Mouse (Mus musculus) ES-Bruce4 (cell line): ENCODE results near the gene Yju2. TPM values are rescaled to one million over a fixed set of nuclear protein-coding genes. Genes with fewer than 3 reads are reported as not detected.

Experiments
- H3K27ac ChIP-seq: 2 replicates; pipeline ENCODE4 v1.5.1; 2012; ENCODE audit warnings: low read length, inconsistent platforms; ENCODE audit not compliant: insufficient read depth
- H3K27me3 ChIP-seq: 2 replicates; pipeline ENCODE4 v1.6.1; 2012; ENCODE audit warnings: mild to moderate bottlenecking, low read length, inconsistent platforms; ENCODE audit not compliant: control insufficient read depth, poor library complexity, insufficient read depth, severe bottlenecking
- H3K36me3 ChIP-seq: 2 replicates; pipeline ENCODE4 v1.6.1; 2012; ENCODE audit warnings: inconsistent platforms, mild to moderate bottlenecking, low read length, moderate library complexity; ENCODE audit not compliant: control insufficient read depth, poor library complexity, insufficient read depth, severe bottlenecking
- H3K4me1 ChIP-seq: one replicate; pipeline ENCODE4 v1.8.1; 2011; ENCODE audit warnings: low read length; ENCODE audit not compliant: control insufficient read depth, insufficient read depth
- H3K4me3 ChIP-seq: 2 replicates; pipeline ENCODE4 v1.5.1; 2011; ENCODE audit warnings: low read depth, mild to moderate bottlenecking, low read length
- H3K9ac ChIP-seq: 2 replicates; pipeline ENCODE4 v1.6.1; 2012; ENCODE audit warnings: low read depth, mild to moderate bottlenecking, inconsistent platforms; ENCODE audit not compliant: poor library complexity, severe bottlenecking
- H3K9me3 ChIP-seq: replicated peaks from 2 replicates; pipeline ENCODE4 v1.6.1; 2012; ENCODE audit warnings: mild to moderate bottlenecking, low read length, inconsistent platforms; ENCODE audit not compliant: control insufficient read depth, poor library complexity, insufficient read depth, severe bottlenecking
- CTCF ChIP-seq: IDR thresholded peaks from one replicate; pipeline ENCODE4 v1.8.1; 2011; ENCODE audit warnings: low read depth, low read length
- EP300 ChIP-seq: IDR thresholded peaks from 2 replicates; pipeline ENCODE4 v1.6.1; 2011; ENCODE audit warnings: low read depth, low read length; ENCODE audit not compliant: insufficient read depth
- POLR2A ChIP-seq: IDR thresholded peaks from one replicate; pipeline ENCODE4 v1.8.1; 2011; ENCODE audit warnings: low read length; ENCODE audit not compliant: insufficient read depth
- polyA plus RNA-seq: library from polyadenylated mRNA; stranded (reverse); fragments of >200 nt; gene quantifications from 2 replicates; pipeline ENCODE4 v1.2.4, GENCODE M21; 2011; ENCODE audit warnings: low read depth; ENCODE audit not compliant: missing spikeins, insufficient read depth, insufficient read length

Gene Yju2
- polyA plus RNA-seq, 1 experiment: 10.7 TPM

GRCm38 (mm10) chr17:55958584-55958886 lies 364 bp upstream of the Yju2 start:
- Histone ChIP-seq H3K9ac (peak overlapping the region; percentile 51), H3K9me3 (no peaks in the 10 kb centered on the region), H3K27me3 (no peaks in the 10 kb centered on the region), H3K27ac (peak overlapping the region; percentile 23), H3K4me1 (peaks cover 5% of the 10 kb centered on the region), H3K36me3 (no peaks in the 10 kb centered on the region), H3K4me3 (peak overlapping the region; percentile 89)
- TF ChIP-seq POLR2A: no peak

GRCm38 (mm10) chr17:55959946-55960740 lies 1.2 kb downstream of the Yju2 start:
- no peaks in the 10 kb centered on the region for H3K36me3 ChIP-seq
- H3K4me1 ChIP-seq: no peaks in the 10 kb centered on the region
- H3K9ac ChIP-seq: peak overlapping the region; percentile 51; the same call in 1 of the 2 replicates
- no peaks in the 10 kb centered on the region for H3K27me3 ChIP-seq
- no peaks in the 10 kb centered on the region for H3K9me3 ChIP-seq
- no peak overlapping the region for H3K4me3 ChIP-seq
- H3K27ac ChIP-seq: no peak overlapping the region
- no peak for TF ChIP-seq POLR2A
- no peak for TF ChIP-seq EP300
- TF ChIP-seq CTCF: no peak

GRCm38 (mm10) chr17:55960791-55961190 lies 1.9 kb downstream of the Yju2 start:
- Histone ChIP-seq H3K9me3 (no peaks in the 10 kb centered on the region), H3K27ac (no peak overlapping the region), H3K36me3 (no peaks in the 10 kb centered on the region), H3K4me1 (no peaks in the 10 kb centered on the region), H3K4me3 (no peak overlapping the region), H3K27me3 (no peaks in the 10 kb centered on the region), H3K9ac (no peak overlapping the region)
- TF ChIP-seq POLR2A (no peak), EP300 (no peak), CTCF (no peak)

DNA sequence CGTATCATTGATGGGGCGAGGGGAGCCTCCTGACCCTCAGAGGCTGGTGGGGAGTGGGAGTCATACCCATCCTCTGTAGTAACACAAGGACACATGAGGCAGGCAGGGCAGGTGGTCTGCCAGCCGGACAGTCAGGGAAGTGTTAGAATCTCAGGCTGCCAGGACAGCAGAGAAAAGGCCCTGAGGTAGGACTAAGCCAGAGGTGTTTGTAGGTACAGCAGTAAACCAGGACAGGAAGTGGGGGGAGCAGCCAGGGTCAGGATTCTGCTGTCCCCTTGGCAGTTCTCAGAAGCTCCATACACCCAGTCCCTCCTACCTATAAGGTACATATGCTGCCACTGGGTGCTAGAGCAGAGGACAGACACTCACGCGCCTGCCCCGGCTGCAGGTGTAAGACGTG lies 2.7 kb downstream of the Yju2 start:
- no peak overlapping the region for H3K9ac ChIP-seq
- H3K9me3 ChIP-seq: no peaks in the 10 kb centered on the region
- no peaks in the 10 kb centered on the region for H3K4me1 ChIP-seq
- no peaks in the 10 kb centered on the region for H3K27me3 ChIP-seq
- no peak overlapping the region for H3K27ac ChIP-seq
- H3K36me3 ChIP-seq: no peaks in the 10 kb centered on the region
- TF ChIP-seq EP300 (no peak), CTCF (no peak), POLR2A (no peak)
- H3K4me3 ChIP-seq: no peak overlapping the region

- no peaks in the 10 kb centered on the region for H3K4me1 ChIP-seq
- H3K36me3 ChIP-seq: no peaks in the 10 kb centered on the region
- H3K9me3 ChIP-seq: no peaks in the 10 kb centered on the region
- TF ChIP-seq CTCF: no peak
- no peak for TF ChIP-seq POLR2A
- no peak for TF ChIP-seq EP300
- H3K27ac ChIP-seq: no peak overlapping the region
- H3K27me3 ChIP-seq: no peaks in the 10 kb centered on the region
- no peak overlapping the region for H3K4me3 ChIP-seq
- no peak overlapping the region for H3K9ac ChIP-seq
These were observed 4.3 kb downstream of the Yju2 start for GRCm38 (mm10) chr17:55963171-55963570.

DNA sequence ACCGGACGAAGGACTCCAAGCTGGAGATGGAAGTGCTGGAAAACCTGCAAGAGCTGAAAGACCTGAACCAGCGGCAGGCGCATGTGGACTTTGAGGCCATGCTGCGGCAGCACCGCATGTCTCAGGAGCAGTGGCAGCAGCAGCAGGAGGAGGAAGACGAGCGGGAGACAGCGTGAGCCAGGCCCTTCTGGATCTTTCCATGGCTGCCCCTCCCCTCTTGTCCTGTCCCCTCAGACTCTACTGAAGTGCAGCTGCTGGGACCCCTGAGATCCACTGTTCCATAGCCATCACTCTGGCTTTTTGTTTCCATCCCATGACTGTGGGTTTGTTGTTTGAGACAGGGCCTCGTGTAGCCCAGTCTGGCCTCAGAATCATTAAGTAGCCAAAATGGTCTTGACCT lies 5.6 kb downstream of the Yju2 start:
- no peak overlapping the region for H3K27ac ChIP-seq
- no peaks in the 10 kb centered on the region for H3K4me1 ChIP-seq
- no peaks in the 10 kb centered on the region for H3K27me3 ChIP-seq
- H3K36me3 ChIP-seq: no peaks in the 10 kb centered on the region
- TF ChIP-seq CTCF (no peak), POLR2A (no peak), EP300 (no peak)
- no peak overlapping the region for H3K9ac ChIP-seq
- no peak overlapping the region for H3K4me3 ChIP-seq
- H3K9me3 ChIP-seq: no peaks in the 10 kb centered on the region
